Mouse (Mus musculus): ENCODE results near the gene Pgap1. TPM values are rescaled to one million over a fixed set of nuclear protein-coding genes. Genes with fewer than 3 reads are reported as not detected.
A peak's percentile ranks its signal among the peaks of the same experiment; 100 is the strongest.

Gene Pgap1
- total RNA-seq (2021), result 1 to 10 TPM; 2.0 to 2.6 TPM
- long read RNA-seq, experiment 1, partial matches to known transcripts, result 0 of 1 reads
- long read RNA-seq, experiment 1, other reads (novel, unspliced or antisense), result 1 of 1 reads
- long read RNA-seq, experiment 2, result 0 reads

- peak; percentile 88 for DNase-seq
Measured at GRCm38 (mm10) chr1:54557301-54558229, at the start of gene Pgap1. TSS of gene Pgap1 (minus strand) at chr1:54557684.

GRCm38 (mm10) chr1:54606936-54607335 is 49.5 kb upstream of the Pgap1 start:
- DNase-seq, result no peak

- DNase-seq, result no peak
Measured at GRCm38 (mm10) chr1:54601692-54602091, 44.2 kb upstream of the Pgap1 start.

GRCm38 (mm10) chr1:54600275-54600674 is 42.8 kb upstream of the Pgap1 start:
- DNase-seq, result no peak

- no peak for DNase-seq
Measured at GRCm38 (mm10) chr1:54597594-54598217, 40.2 kb upstream of the Pgap1 start.

GRCm38 (mm10) chr1:54596151-54596550 is 38.7 kb upstream of the Pgap1 start:
- no peak for DNase-seq

GRCm38 (mm10) chr1:54587076-54587475 is 29.6 kb upstream of the Pgap1 start:
- DNase-seq, result no peak

- DNase-seq, result no peak
Measured at GRCm38 (mm10) chr1:54585971-54586555, 28.6 kb upstream of the Pgap1 start.

- no peak for DNase-seq
Measured at GRCm38 (mm10) chr1:54585278-54585846, 27.9 kb upstream of the Pgap1 start.

- DNase-seq, result no peak
Measured at GRCm38 (mm10) chr1:54584588-54585277, 27.2 kb upstream of the Pgap1 start.

GRCm38 (mm10) chr1:54578358-54579184 is 21.1 kb upstream of the Pgap1 start:
- no peak for DNase-seq

GRCm38 (mm10) chr1:54569102-54569501 is 11.6 kb upstream of the Pgap1 start:
- no peak for DNase-seq

GRCm38 (mm10) chr1:54563923-54564322 is 6.4 kb upstream of the Pgap1 start:
- no peak for DNase-seq

- DNase-seq, result peak; percentile 5
Measured at GRCm38 (mm10) chr1:54556586-54557221, 780 bp downstream of the Pgap1 start.

GRCm38 (mm10) chr1:54555364-54556140 is 1.9 kb downstream of the Pgap1 start:
- no peak for DNase-seq

GRCm38 (mm10) chr1:54552621-54553020 is 4.9 kb downstream of the Pgap1 start:
- DNase-seq, result no peak

GRCm38 (mm10) chr1:54545200-54545599 is 12.3 kb downstream of the Pgap1 start:
- DNase-seq, result no peak

GRCm38 (mm10) chr1:54542920-54543319 is 14.6 kb downstream of the Pgap1 start:
- no peak for DNase-seq

GRCm38 (mm10) chr1:54531170-54531569 is 26.3 kb downstream of the Pgap1 start:
- DNase-seq, result no peak

- DNase-seq, result no peak
Measured at GRCm38 (mm10) chr1:54523717-54524116, 33.8 kb downstream of the Pgap1 start.
